Mouse (Mus musculus) adrenal gland, postnatal 10 days (tissue): ENCODE data around the gene Cadm4. TPM values are rescaled to one million over a fixed set of nuclear protein-coding genes. Genes with fewer than 3 reads are reported as not detected.
"Not testable (repeated sequence)": the region's sequence is repeated elsewhere in the genome, so short reads cannot be mapped to it uniquely, and the experiment has no call there.

Experiments
- DNase-seq: peaks from one replicate; pipeline ENCODE4 v3.0.0; 2021; ENCODE audit warnings: mixed read lengths
- total RNA-seq, 2 experiments: library from RNA; stranded (reverse); gene quantifications; 2 replicates each; pipeline ENCODE4 v1.2.3; 2021

Cadm4 gene
- total RNA-seq, 2 experiments from 2014 or later, result 6.4 to 8.6 TPM

DNA sequence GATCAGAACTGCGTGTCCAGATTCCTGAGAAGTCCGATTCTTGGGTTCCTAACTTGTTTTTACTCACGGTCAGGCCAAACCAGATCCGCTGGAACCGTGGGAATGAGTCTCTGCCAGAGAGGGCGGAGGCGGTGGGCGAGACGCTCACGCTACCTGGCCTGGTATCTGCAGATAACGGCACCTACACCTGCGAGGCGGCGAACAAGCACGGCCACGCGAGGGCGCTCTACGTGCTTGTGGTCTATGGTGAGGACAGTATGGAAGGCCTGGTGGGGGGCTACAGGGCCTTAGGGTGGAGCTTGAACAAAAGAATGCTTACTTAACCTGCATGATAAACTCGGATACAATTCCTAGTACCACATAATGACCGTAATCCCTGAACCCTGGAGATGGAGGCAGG is 19.7 kb downstream of the Cadm4 start:
- no peak for DNase-seq

DNA sequence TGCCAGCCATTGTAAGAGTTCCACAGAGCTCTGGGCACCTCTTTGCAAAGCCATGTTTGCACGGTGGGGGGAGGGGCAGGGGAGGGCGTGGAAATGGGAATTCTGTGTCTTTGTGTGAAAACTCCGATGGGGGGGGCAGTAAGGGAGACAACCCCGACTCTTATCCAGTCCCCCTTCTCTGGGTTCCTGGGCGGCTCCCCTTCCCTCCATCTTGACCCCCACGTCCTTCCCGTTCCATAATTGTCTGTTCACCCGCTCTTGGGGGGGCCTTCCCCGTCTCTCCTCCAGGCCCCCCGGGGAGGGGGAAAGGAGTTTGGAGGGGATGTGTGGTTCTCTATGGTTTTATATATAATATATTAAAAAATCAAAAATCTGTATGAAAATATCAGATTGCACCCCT is 22.2 kb downstream of the Cadm4 start:
- no peak for DNase-seq

DNA sequence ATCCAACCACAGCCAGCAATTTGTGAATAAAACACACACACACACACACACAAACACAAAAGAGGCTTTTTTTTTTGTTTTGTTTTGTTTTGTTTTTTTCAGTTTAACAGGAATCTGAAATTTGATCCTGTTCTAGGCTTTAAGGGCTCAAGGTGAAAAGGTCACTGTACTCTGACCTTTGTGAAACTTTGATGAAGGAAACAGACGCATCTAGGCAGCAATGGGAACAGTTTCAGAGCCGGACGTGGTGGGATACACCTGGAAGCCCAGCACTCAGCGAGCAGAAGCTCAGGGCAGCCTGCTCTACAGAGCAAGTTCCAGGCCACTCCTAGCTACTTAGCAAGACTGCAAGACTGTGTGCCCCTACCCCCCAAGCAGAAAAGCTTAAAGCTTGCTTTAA is 23.0 kb downstream of the Cadm4 start:
- no peak for DNase-seq

DNA sequence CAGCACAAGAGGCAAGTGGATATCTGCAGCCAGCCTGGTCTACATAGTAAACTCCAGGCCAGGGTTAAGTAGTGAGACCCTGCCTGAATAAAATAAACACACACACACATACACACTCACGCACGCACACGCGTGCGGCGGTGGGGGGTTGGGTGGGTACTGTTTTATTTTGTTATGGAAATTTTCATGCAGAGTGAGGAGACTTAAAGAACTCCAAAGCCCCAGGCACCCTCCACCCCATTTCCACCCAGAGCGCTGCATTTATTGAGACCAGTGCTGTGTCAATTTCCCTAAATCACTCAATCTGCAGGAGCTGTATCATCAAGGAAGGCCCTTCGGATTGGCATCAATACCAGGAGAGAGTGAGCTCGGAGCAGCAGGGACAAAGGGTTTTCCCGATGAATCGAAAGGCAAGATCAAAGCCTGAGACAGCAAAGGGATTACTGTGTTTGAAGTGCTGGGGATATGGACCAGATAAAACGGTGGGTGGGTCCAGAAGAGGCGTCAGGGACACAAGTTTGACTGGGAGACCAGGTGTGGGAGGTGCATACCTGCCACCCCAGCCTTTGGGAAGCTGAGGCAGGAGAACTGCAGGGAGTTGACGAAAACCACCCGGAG is 23.7 kb downstream of the Cadm4 start:
- no peak for DNase-seq

DNA sequence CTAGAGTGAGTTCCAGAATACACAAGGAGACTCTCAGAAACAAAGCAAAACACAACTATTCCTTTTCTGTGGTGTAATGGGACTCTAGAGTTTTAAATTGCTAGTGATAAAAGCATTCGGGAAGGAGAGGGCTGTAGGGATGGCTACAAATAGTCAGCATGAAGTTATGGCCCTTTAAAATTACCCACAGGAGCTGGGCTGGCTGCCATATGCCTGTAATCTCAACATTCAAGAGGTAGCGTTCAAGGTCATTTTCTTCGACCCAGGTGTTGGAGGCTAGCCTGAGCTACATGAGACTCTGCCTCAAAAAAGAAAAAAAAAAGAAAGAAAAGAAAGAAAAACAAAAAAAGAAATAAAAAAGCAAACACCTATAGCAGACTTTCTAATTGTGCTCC is 24.2 kb downstream of the Cadm4 start:
- peak; percentile 35 for DNase-seq

GRCm38 (mm10) chr7:24506476-24506837 is 24.6 kb downstream of the Cadm4 start:
- DNase-seq, result peak; percentile 73

DNA sequence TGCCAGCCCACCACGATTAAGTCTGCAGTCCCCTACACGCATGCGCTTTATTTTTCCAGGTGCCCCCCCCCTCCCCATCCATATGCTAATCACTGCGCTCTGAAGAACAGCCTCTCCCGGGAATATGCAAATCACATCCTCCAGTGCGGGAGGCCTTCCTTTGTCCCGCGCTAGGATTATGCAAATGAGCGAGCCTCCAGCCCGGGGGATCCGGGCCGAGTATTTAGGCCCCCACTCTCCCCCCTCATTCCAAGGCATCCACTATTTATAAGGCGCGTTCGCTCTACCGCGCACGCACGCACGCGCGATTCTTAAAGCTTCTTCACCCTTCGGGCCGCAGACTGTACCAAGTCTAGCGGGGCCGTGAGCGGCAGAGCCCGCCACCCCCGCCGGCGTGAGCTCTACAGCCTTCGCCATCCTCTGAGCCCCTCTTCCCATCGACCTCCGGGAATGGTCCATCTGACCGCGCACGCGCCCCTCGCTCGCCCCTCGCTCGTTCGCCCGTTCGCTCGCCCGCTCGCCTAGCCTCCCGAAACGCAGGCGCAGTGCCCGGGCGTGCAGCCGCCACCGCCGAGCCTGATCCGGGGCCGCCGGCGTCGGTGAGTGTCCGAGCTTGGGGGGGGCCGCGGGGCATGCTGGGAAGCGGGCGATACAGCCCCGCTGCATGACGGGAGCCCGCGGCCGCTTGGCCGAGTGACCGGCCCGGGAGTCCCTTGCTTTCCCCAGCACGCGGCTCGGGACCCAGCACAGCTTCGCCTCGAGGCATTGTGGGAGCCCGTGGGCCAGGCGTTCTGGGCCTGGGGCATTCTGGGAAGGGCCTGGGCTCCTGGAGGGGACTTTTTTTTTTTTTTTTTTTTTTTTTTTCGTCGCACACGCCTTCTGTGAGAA is 25.3 kb downstream of the Cadm4 start, which contains the start of gene Zfp428:
Gene Zfp428 (plus strand): TSS at position 169 of the 888 bp plus-strand sequence.
- DNase-seq, result peak; percentile 93

DNA sequence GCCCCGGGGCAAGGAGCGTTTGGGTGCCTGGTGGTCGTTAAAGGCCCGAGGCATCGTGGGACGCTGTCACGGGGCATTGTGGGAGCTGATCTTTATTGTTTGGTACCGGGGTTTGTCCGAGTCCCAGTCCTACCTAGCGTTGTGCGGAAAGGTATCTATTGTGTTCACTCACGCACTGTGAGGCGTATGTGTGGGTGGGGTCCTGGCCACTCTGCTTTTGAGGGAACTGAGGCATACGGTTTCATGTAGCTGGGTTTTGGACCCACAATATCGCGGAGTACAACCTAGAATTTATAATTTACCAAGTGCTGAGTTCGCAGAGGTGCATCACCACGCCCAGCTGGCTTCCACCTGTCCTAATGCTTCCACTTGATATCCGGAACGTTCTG is 25.9 kb downstream of the Cadm4 start:
- DNase-seq, result no peak

GRCm38 (mm10) chr7:24512355-24512754 is 30.5 kb downstream of the Cadm4 start, which contains the start of gene AC161166.1:
Gene AC161166.1, minus strand, starts transcription at chr7:24512455.
- no peak for DNase-seq

GRCm38 (mm10) chr7:24516319-24516718 is 34.5 kb downstream of the Cadm4 start:
- not testable (repeated sequence) for DNase-seq

DNA sequence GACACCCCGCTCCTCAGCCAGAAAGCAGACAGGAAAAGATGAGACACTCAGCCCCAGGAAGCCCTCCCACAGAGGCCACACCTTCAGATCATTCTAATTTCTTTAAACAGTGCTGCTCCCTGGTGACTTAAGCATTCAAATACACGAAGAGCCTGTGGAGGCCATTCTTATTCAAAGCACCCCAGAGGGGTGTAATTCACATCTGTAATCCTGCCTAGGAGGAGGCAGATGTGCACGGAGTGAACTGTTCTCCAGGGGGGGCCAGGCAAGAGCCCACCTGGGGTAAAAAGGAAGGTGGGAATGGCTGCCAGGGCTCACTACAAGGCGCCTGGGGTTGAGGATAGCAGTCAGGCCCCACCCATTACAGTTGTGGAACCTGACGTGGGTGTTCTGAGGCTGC is 35.3 kb downstream of the Cadm4 start:
- no peak for DNase-seq

GRCm38 (mm10) chr7:24517654-24518053 is 35.8 kb downstream of the Cadm4 start:
- no peak for DNase-seq

DNA sequence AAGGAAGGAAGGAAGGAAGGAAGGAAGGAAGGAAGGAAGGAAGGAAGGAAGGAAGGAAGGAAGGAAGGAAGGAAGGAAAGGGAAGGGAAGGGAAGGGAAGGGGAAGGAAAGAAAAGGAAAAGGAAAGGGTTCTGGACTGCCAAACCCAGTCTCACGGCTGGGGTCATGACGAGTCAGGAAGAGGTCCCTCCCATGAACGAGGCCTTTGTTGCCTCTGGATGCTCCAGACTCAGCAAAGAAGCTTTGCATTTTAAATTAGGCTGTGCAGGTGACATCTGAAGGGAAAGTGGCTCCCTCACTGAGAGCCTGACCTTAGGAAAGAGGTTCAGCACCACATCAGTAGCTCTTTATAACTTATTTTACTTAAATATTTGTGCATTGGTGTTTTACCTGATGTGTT is 37.3 kb downstream of the Cadm4 start:
- no peak for DNase-seq

- DNase-seq, result not testable (repeated sequence)
Measured at GRCm38 (mm10) chr7:24520054-24520453, 38.2 kb downstream of the Cadm4 start.

- no peak for DNase-seq
Measured at GRCm38 (mm10) chr7:24522805-24523204, 41.0 kb downstream of the Cadm4 start.

DNA sequence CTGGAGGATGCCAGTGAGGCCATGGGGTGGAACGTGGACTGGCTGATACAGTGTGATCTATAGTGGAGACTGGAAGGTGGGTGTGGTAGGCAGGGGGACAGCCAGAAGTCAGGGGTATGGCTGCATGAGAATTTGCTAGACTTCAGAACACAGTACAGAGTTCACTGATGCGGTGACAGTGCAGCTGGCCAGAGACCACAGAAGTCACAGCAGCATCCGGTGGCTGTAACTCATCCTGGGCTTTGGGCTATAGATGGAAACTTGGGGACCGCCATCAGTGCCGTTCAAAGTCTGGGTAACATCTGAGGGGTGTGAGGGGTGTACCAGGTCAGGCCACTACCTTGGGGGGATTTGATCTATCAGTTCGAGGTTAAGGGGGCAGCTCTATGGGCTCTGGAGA is 41.9 kb downstream of the Cadm4 start:
- DNase-seq, result no peak

- DNase-seq, result no peak
Measured at GRCm38 (mm10) chr7:24524978-24525377, 43.2 kb downstream of the Cadm4 start.

- DNase-seq, result peak; percentile 42
Measured at GRCm38 (mm10) chr7:24525686-24526420, 44.0 kb downstream of the Cadm4 start.

GRCm38 (mm10) chr7:24528861-24529260 is 47.0 kb downstream of the Cadm4 start:
- no peak for DNase-seq

- no peak for DNase-seq
Measured at GRCm38 (mm10) chr7:24529580-24529979, 47.8 kb downstream of the Cadm4 start.

- peak; percentile 99 for DNase-seq
Measured at GRCm38 (mm10) chr7:24530062-24530931, 48.5 kb downstream of the Cadm4 start, which contains the start of gene Irgq. Gene Irgq, plus strand, starts transcription at chr7:24530689.
